Mouse (Mus musculus): ENCODE data around the gene Slc30a9.

GRCm38 (mm10) chr5:67297026-67297813 is 9.5 kb upstream of the Slc30a9 start:
- TF ChIP-seq CTCF (IDR thresholded peaks at IDR 0.05; ENCODE audit: low read depth) = no peak
- TF ChIP-seq EP300 (optimal IDR thresholded peaks at IDR 0.05) = no peak
